Mouse (Mus musculus) kidney, adult 2 months (tissue): Measurements from ENCODE around the gene Preb.

ENCODE experiments used
- CTCF ChIP-seq: fragments of 200-500 bp; conservative IDR thresholded peaks from 2 replicates; pipeline ENCODE4 v1.5.1; 2011; ENCODE audit warnings: low read depth, mild to moderate bottlenecking, control low read depth, low read length, moderate library complexity, mixed read lengths; ENCODE audit not compliant: insufficient read depth, insufficient read length
- POLR2A ChIP-seq: fragments of 200-500 bp; IDR thresholded peaks from one replicate; pipeline ENCODE4 v1.6.1; 2011; ENCODE audit warnings: low read depth, low read length, control low read depth

GRCm38 (mm10) chr5:31004184-31004583 lies 44.0 kb upstream of the Preb start:
- TF ChIP-seq CTCF (peak; percentile 81), POLR2A (no peak)
